Mouse (Mus musculus) CD4-positive, CD25-positive, alpha-beta regulatory T cell, adult 9 weeks (primary cell): ENCODE data around the gene Tmbim7. TPM values are rescaled to one million over a fixed set of nuclear protein-coding genes. Genes with fewer than 3 reads are reported as not detected.

Experiments
- polyA plus RNA-seq: library from polyadenylated mRNA; unstranded; fragments of 100-300 nt; shearing (Covaris generic); gene quantifications from one replicate; pipeline ENCODE4 v1.2.1, GENCODE M21; 2017

Tmbim7 gene
- polyA plus RNA-seq = not detected

DNA sequence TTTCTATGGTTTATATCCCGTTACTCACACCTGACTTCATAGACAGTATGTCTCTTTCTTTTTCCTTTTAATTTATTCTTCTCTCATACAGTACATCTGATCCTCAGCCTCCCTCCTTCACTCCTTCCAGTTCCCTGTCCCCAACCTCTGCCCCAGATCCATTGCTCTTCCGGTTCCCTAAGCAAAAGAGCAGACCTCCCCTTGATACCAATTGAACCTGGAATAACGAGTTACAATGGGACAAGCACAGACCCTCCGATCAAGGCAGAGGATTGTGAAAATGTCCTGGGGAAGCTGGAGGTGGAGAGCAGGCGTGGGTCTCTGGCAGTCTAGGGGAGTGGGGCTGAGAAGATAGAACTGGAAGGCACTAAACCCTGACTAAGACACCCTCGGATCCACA is at the start of gene Tmbim7:
Gene Tmbim7, plus strand, starts transcription at position 301 of the 400 bp plus-strand sequence.

DNA sequence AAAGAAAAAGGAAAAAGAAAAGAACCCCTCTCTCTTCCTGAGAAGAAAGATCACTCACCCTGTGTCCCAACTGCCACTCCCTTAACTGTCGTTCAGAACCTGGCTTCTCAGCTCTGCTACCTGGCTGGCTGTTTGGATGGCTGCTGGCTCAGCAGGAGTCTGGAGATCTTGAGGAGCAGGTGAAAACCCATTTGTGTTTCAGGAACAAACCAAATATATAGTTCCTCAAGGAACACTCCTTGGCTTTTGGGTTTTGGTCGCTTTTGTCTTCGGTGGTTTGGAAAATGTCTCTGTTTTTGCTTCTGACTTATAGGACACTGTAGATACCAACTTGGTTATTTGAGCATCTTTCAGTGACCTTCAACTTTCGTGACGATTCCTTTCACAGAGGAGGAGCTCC is 6.1 kb downstream of the Tmbim7 start, which contains the start of gene Gatad1:
Gene Gatad1, minus strand, starts transcription at position 101 of the 400 bp plus-strand sequence.

Other genes starting within 250 kb of the Tmbim7 start
- 40.9 TPM for gene Fam133b, start 107.3 kb upstream of the Tmbim7 start, polyA plus RNA-seq
- gene 1700109H08Rik, start 79.6 kb upstream of the Tmbim7 start, polyA plus RNA-seq = 10.3 TPM
- 16.4 TPM for gene Pex1, start 55.1 kb upstream of the Tmbim7 start, polyA plus RNA-seq
- 39.3 TPM for gene Rbm48, start 54.6 kb upstream of the Tmbim7 start, polyA plus RNA-seq
- gene Gatad1, start 6.0 kb downstream of the Tmbim7 start, polyA plus RNA-seq = 7.2 TPM
- 8.6 TPM for gene Ankib1, start 151.7 kb downstream of the Tmbim7 start, polyA plus RNA-seq
- gene Krit1, start 152.0 kb downstream of the Tmbim7 start, polyA plus RNA-seq = 96.1 TPM
- 0.25 TPM for gene Lrrd1, start 194.0 kb downstream of the Tmbim7 start, polyA plus RNA-seq
- gene Mterf1a, start 242.8 kb downstream of the Tmbim7 start, polyA plus RNA-seq = 26.9 TPM